Mouse (Mus musculus): ENCODE results near the gene Fhit.
A peak's percentile ranks its signal among the peaks of the same experiment; 100 is the strongest.

Gene Fhit

DNA sequence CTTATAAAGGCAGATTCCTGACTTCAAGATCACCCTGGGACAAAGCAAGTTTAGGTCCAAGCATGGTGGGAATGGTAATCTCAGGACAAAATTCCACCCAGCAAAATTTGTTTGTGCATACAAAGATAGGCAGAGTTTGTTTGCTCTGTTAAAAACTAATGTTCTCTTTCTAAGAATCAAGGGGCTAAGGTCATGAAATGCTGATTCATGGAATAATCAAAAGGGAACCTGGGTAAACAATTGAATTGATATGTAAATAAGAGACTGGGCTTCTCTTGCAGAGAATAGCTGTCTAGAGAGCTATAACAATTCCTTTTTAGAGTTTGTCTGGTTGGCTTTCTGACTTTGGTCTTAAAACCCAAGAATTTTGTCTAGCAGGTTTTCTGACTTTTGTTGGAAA, 647.8 kb downstream of the Fhit start:
- DNase-seq (ENCODE audit: low read depth, low spot score), result no peak

DNA sequence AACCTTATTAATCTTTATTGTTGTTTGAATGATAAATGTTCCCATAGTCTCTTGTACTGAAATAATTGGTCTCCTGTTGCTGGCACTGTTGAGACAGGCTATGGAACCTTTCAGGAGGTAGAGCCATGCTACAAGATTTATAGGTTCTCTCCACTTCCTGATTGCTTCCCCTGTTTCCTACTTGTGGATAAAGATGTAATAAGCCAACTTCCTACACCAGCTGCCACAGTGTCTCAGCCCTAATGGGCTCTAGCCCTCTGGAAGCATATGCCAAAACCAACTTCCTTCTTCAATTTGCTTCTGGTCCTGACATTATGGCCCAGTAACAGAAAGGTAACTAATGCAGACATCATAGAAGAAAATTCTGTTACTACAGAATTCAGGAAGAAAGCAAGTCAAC, 652.6 kb downstream of the Fhit start:
- no peak for DNase-seq (ENCODE audit: low read depth, low spot score)

DNA sequence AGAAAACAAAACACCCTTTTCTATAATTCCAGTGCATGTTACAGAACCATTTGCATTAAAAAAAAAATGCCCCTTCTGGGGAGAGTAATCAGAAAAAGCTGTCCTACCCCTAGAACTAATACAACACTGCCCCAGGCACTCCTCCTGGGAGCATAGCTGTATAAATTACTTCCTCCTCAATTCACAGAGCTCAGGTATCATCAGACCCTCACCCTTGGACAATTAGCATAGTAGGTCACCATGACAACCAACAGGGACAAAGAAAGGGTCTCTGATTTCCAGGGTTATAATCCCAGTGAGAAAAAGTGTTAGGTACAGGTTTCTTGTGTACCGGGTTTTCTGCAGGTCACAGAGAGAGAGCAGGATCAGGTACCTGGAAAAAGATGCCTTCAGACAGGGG, 654.3 kb downstream of the Fhit start:
- DNase-seq (ENCODE audit: low read depth, low spot score), result no peak

DNA sequence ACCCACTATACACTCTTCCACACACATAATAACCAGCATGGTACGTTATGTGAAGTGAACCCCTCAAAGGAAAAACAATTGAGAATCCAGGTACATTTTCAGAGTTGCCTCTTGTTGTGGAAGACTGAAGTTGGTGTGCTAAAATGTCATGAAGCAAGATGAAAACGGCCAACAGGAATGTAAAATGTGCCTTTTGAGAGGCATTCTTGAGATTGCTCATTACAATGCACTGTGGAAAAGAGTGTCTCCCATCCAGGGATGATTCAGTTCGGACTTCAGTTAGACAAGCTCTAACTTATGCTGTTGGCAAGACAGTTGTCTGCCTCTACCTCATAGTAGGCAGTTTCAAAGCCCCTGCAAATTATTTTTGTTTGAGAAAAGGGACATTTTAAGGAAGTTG, 676.0 kb downstream of the Fhit start:
- no peak for DNase-seq (ENCODE audit: low read depth, low spot score)

DNA sequence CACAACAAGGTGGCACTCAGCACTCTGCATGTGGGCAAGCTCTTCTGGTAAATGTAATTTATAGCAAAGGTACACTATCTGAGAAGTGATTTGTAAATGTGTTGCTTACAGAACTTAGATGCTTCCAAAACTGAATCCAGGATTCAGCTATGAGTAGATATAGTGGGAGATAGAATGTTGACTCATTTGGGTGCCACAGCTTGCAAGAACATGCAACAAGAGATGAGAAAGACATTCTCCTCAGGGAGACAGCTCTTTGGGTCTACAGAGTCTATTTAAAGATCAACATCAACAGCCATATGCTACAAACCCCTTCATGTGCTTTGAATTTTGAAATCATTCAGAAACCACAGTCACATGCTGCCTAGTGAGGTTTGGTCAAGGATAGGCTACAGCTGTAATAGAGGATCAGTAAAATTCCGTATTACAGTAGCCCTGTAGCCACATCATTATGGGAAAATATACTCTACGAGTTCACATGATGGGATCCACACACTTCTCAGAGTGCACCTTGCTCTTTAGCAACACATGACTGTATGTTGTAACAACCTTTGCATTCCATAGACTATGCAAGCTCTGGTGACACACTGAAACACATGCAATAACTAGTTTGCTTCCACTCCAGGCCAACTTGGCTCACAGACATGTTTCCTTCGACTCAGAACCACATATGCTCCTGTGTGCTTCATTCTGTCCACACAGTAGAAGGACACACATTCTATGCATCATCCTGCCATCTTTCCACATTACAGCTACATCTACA, 678.8 kb downstream of the Fhit start:
- DNase-seq (ENCODE audit: low read depth, low spot score), result no peak

DNA sequence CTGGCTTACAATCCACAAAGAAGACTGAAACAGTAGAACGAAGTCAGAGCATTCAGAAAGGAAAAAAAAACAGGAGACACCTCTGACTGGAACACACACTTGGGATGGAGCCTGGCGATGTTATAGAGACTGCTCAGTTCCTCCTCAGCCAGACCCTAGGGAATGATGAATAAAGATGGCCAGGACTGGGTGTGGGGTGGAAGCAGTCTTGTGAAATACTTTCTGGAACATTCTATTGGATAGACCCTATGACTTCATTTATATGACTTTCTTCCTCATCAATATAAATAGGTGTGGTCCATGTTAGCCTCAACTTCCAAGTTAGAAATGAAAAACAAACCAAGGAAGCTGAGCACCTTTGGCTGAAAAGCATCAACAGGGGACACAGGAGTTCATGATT, 680.5 kb downstream of the Fhit start:
- DNase-seq (ENCODE audit: low read depth, low spot score), result no peak

DNA sequence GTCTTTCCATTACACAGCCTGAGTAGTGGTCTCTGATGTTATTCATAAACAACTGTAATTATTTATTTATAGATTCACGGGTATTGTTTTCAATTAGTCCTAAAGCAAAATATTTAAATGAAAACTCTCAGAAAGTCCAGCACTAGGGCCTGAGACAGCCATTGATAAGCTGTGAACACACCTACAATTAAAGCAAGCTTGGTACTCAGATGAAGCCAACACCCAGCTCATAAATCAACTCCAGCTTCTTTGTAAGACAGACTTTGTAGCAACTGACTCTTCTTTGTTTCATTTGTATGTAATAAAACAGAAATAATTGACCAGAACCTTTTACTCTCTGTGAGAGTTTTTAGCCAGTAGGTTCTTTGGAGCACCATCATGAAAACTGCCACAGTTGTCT, 681.2 kb downstream of the Fhit start:
- no peak for DNase-seq (ENCODE audit: low read depth, low spot score)

DNA sequence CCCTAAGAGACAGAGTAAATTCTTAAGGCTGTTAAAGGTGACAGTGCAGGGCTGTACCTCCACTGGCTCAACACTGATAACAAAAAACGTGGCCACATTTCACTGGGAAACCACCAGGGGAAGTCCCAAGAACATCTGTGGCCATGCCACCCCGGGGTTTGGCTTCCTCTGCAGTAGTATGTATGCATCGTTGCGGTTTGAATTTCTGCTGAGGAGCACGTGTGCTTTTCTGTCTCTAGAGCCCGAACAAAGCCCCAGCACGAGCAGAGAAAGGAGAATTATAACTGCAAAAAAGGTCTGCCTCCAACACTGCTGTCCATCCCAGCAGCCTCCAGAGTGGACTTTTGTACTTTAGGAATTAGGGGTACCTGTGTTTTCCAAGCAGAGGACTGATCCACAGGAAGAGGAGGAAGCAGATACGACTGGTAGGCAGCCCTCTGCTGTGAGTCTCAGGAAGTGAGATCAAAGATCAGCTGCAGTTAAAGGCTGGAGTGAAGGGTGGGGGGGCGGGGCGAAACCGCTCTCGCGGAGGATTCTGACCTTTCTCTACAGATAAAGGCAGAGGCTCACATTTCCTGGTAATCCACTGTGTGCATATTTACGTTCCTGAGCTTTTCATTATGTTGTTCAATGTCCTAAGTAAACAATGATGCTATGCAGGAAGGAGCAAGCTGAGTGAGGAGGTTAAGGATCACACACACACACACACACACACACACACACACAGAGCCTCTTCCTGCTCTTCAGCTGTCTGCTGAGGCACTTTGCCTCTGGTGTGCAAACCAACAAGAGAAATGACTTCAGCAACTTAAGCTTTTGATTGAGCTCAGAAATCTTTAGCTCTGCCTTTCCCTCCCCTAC, 708.6 kb downstream of the Fhit start:
- peak; percentile 94 for DNase-seq (ENCODE audit: low read depth, low spot score)

DNA sequence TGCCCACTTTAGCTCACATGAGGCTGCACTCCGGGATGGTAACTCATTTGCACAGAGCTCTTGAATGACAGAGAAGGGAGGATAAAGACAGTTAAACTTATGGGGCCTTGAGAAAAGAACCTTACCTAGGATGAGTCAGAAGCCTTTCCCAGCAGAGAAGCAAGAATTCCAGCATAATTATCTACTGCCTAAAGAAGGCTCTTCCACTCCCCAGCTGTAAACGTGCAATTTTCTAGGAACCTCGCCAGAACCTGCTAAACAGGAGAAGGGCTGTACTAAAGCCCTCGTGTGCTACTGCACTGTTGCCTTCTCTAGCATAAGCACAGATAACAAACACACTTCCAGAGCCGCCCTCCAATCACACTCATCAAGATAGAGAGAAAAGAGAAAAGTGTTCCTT, 709.6 kb downstream of the Fhit start:
- peak; percentile 13 for DNase-seq (ENCODE audit: low read depth, low spot score)

DNA sequence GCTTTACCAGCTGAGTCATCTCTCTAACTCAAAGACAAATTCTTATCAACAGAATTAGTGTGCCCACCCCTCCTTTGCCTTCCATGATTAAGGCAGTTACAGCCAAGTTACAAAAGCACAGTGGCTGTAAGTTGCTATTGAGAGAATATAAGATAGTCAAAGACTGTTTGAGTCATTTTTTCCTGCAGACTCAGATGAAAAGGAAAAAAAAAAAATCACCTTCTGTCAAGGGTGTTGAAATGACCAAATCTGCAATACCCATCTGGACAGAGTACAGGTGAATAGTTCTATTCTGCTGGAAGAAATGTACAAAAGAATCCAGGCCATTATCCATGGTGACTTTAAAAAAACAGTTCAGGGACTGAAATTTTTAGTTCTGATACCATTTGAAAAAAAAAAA, 716.5 kb downstream of the Fhit start:
- no peak for DNase-seq (ENCODE audit: low read depth, low spot score)

DNA sequence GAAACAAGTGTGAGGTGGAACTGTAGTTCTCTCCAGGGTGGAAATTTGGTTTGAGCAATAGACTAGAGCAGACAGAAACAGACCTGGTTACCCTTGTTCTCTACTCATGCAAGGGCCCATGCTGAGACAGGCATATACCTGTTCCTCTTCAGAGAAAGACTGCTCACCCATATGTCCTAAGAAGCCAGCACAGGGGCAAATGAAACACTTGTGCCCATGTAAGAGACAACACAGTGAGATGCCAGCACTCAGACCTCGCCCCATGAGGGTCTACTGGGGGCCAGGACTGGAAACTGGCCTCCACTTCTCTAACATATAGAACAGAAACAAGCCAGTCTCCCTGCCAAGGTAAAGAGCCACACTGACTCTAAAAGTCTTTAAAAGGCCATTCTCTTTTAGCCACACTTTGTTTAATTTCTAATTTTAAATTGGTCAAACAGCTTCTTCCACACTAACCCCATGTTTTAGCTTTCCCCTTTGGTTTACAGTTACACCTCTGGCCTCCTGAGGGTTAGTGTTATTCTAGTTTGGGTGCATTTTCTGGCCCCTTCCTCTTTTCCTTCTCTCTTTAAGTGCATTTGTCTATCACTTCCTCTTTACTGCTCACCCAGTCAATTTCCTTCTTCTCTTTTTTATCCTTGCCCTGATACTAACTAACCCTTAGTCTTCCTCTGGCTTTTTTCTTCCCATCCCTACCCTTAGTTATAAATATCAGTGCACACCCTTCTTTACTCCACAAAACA, 722.7 kb downstream of the Fhit start:
- DNase-seq (ENCODE audit: low read depth, low spot score), result no peak

DNA sequence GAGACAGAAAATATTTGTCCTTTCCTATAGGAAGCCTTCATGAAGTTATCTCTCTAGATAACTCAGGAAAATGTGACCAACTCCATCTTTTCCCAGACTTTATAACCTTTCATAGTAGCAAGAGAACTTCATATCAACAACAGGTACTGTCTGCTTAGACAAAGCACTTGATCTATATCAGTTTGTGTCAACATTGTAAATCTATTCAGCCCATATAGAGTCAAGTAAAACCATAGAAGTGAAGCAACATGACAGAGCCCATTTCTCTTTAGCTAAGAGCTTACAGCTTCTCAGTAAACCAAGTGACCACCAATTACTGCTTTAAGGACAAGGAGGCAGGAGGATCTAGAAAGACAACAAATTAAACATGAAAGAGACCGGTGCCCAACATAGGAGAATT, 725.6 kb downstream of the Fhit start:
- no peak for DNase-seq (ENCODE audit: low read depth, low spot score)

DNA sequence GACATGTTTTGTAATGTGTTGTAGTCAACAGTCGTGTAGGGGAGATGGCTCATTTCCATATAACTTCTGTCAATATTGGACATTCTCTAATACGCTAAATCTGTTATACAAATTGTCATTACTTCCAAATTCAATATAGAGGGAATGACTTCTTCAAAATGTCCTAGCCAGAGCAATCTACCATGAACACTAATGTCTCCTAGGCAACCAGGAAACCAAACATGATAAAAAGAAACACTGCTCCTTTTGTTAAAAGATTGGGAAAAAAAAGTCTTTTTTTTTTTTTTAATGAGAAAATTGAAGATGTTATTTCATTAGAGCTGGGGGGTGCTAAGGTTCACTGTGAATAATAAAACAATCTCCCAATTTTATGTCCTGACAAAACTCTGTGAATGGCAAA, 729.3 kb downstream of the Fhit start:
- no peak for DNase-seq (ENCODE audit: low read depth, low spot score)

DNA sequence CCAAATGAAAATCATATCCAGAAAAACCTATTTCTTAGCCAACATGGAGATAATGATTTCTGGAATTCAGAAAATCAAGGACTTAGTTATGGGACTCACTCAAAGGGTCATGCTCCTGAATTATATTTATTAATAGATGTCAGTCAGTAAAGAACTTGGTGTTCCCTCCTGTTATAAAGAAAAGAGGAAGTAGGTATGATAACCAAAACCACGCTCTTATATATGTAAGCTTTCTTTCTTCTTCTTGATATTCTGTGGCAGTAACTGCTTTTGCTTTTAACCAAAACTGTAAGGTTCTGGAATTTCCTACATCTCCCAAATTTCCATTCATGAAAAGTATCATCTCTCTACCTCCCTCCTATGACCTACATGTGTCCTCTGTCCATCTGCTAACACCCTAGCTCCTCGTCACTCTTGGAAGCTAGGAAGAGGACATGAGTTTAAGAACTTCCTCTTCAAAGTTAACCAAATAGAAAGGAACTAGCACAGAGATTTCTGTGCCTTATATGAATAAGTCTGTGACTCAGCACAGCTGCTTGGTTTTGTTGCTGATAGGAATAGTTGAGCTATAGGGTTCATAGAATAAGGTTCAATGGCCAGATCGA, 731.3 kb downstream of the Fhit start:
- no peak for DNase-seq (ENCODE audit: low read depth, low spot score)

DNA sequence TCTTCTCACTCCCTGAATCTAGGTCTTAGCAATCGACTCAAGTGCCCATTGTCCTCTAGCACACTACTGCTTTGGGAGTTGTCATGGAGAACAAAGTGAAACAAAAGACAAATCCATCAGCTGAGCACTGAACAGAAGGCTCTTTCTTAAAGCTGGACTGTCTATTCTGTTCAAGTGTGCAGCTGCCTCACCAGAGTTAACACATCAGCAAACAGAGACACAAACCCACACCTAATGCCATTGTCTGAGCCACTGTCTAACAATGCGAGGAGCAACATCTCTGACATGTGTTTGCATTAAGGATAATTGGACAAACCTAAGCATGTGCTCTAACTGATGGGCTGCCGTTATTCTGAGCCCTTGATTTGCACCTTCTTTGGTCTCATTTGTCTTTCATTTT, 738.3 kb downstream of the Fhit start:
- DNase-seq (ENCODE audit: low read depth, low spot score), result no peak

DNA sequence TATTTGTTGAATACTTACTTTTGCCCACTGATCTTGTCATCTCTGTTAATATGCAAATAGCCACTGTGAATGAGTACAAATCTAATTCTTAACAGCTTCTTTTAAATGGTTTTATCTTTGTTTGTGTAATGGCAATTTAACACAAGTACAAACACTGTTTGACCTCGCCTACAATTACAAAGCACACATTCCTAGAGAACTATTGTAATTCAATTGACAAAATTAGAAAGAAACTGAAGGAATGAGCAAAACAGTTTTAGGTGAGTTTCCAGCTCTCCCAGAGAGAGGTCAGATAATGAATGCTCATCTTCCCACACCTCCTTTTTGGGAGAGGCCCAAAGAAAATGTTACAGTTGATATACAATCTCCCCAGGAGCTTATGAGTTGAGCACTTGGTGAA, 739.6 kb downstream of the Fhit start:
- DNase-seq (ENCODE audit: low read depth, low spot score), result no peak

DNA sequence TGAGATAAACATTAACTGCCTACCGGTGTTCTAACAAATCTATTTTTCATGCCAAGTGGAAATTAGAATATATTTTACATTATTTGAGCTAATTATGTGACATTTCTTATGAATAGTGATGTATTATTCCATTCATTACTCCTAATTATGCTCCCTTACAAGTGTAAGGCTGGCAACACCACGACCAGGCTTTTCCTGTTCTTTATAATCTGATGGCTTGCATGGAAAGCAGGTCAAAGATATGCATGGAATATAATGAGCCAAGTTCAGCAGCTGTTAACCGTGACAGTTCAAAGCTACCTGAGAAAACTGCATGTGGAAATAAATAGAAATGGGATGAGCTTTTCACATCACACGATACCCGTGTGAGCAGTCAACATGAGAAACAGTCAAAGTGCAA, 746.8 kb downstream of the Fhit start:
- DNase-seq (ENCODE audit: low read depth, low spot score), result no peak

DNA sequence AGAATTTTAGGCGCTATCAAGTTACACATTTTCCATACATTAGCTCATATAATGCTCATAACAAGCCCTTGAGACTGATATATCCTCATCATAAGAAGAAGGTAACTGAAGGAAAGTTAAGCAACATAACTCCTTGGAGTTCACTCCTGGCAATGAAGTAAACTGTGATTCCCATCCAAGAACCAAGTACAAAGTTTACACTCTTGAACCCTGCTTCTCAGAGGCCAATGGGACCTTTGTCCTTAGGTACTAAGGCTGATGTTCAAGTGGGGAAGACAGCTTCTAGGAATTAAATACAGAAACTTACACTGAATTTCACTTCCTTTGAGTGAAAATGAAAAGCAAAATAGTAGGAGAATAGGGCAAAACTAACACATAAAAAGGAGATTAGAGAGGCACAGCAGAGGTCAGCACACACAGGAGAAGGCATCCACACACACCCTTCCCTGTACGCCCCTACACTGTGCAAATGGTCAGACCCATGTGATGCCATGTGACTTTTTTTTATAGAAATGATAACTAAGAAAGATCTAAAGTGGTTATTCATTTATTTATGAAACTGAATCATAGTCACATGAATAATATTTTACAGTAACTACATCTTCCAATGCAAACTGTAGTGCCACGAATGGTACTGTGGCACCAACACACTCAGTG, 752.4 kb downstream of the Fhit start:
- no peak for DNase-seq (ENCODE audit: low read depth, low spot score)

DNA sequence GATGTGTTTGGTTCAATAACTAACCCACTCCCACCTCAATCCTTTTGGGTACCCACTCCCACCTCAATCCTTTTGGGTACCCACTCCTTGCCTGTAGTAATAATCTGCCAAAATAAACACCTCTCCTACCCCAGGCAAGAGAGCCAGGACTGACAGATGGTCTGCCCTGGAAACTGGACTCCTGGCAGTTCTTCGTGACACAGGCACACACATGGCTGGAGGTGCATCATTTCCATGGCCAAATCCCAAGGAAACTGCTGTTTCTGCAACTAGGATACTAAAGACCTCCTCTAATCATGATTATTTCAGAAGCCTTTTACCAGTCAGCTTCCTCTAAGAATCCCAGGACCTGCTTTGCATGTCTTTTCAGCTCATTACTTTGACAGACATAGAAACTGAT, 756.5 kb downstream of the Fhit start:
- no peak for DNase-seq (ENCODE audit: low read depth, low spot score)

DNA sequence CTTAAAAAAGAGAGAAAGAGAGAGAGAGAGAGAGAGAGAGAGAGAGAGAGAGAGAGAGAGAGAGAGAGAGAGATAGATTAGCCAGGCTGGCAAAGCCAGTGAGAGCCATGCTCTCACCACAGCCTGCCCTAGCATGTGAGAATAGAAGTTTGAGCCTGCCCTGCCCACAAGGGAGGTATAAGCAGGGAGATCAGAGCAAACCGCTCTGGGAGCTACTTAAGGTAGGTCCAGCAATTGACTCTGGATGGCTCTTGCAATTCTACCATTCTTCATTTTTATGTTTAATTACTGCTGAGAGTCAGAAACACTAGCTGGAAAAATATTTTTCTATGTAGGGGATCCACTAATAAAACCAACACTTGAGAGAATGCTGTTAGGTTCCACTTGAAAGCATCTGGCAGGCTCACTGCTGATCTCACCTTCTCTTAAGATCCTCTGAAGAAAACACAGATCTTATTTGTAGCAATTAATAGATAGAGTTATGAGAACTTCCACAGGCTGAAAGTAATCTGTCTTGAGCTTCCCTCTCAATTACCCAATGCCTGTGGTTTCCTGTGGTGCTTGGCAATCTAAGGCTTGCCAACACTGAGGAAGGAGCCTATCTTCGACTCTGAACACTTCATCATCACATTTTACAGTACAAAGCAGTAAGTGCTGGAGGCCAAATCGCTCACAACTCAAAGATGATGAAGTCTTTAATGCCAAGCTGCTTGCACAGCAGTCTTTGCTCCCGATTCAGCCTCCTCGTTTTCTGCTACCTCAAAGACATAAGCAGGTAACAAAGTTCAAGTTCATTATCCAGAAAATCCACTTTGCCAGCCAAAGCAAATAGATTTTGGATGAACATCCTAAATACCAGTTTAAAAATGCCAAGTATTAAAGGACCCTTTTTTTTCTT, 793.8 kb downstream of the Fhit start:
- DNase-seq (ENCODE audit: low read depth, low spot score), result no peak

DNA sequence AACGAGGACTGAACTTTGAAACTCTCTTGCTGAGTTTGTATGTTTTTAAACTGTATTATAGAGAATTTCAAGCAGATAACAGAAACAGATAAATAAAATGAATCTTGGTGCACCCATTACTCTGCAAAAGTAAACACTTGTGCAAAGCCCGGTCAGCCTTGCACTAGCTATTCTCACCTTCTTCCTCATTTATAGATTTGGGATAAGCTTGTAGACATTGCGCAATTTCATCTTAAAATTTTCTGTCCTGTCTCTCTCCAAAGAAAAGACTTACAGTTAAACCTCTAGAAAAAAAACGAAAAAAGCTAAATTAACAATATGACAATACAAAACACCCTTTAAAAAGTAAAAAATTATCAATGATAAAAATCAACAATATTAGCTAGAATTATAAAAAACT, 795.0 kb downstream of the Fhit start:
- no peak for DNase-seq (ENCODE audit: low read depth, low spot score)
